Mouse (Mus musculus) heart, embryonic 16.5 days (tissue): ENCODE data around the gene Rnf8. TPM values are rescaled to one million over a fixed set of nuclear protein-coding genes. Genes with fewer than 3 reads are reported as not detected.

Source experiments
- ATAC-seq: fragments of 200-750 bp; cut with Nextera tagmentation; replicated peaks from 2 replicates; pipeline ENCODE4 v1.8.0; 2017; ENCODE audit warnings: moderate number of reproducible peaks; ENCODE audit not compliant: insufficient read depth, low FRiP score; ENCODE audit errors: extremely low read depth
- H3K27ac ChIP-seq: fragments of 300-500 bp; sonication (generic); 2 replicates; pipeline ENCODE4 v1.5.1; 2014; ENCODE audit warnings: mild to moderate bottlenecking, low read length, control low read depth, moderate library complexity
- H3K27me3 ChIP-seq: fragments of 300-500 bp; sonication (generic); 2 replicates; pipeline ENCODE4 v1.6.1; 2014; ENCODE audit warnings: low read length, mixed read lengths; ENCODE audit not compliant: control insufficient read depth, insufficient read depth
- H3K36me3 ChIP-seq: fragments of 300-500 bp; sonication (generic); 2 replicates; pipeline ENCODE4 v1.6.1; 2014; ENCODE audit not compliant: control insufficient read depth, insufficient read depth
- H3K4me1 ChIP-seq: fragments of 300-500 bp; sonication (generic); 2 replicates; pipeline ENCODE4 v1.6.1; 2014; ENCODE audit warnings: low read length, mixed read lengths; ENCODE audit not compliant: control insufficient read depth, insufficient read depth
- H3K4me2 ChIP-seq: fragments of 300-500 bp; sonication (generic); 2 replicates; pipeline ENCODE4 v1.6.1; 2014; ENCODE audit warnings: low read depth, mild to moderate bottlenecking, control low read depth, low read length
- H3K4me3 ChIP-seq: fragments of 300-500 bp; sonication (generic); 2 replicates; pipeline ENCODE4 v1.5.1; 2014; ENCODE audit warnings: mild to moderate bottlenecking, control low read depth, low read length
- H3K9ac ChIP-seq: fragments of 300-500 bp; sonication (generic); 2 replicates; pipeline ENCODE4 v1.6.1; 2014; ENCODE audit warnings: low read length, control low read depth
- H3K9me3 ChIP-seq: fragments of 300-500 bp; sonication (generic); replicated peaks from 2 replicates; pipeline ENCODE4 v1.6.1; 2016; ENCODE audit warnings: low read length; ENCODE audit not compliant: control insufficient read depth
- WGBS: fragments of 180-500 bp; shearing (Covaris S2); extraction: QIAGEN DNeasy Blood & Tissue Kit; methylation state at CpG from one replicate; pipeline ENCODE4 v1.1.7; 2014; 5-methylcytosine and 5-hydroxymethylcytosine counted together
- microRNA-seq: library from miRNA; unstranded; fragments of <30 nt; microRNA quantifications from one replicate; pipeline ENCODE4, GENCODE M21; 2017
- polyA plus RNA-seq: library from polyadenylated mRNA; unstranded; fragments of >200 nt; fragmentation: Nextera tagmentation; extraction: Ambion mirVana; gene quantifications from 2 replicates; pipeline ENCODE4 v1.2.1, GENCODE M21; 2015

The Rnf8 gene
- polyA plus RNA-seq, 1 experiment from 2014 or later: 60.0 TPM

DNA sequence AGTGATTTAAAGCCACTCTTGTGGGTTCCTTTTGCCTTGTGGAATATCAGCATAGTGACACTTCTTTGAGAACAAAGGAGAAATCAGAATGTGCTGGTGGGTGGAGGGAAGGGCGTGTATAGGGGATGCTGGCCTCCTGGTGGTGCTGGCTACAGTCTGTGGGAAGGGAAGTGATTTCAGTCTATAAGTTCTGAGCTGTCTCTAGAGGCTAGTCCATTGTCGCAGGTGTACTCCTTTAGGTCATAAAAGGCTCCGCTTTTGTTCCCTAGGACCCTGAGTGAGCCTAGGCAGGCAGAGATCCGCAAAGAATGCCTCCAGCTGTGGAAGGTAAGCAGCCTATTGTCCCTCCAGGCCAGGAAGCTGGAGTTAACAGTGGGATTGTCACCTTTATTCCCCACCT, 79.9 kb downstream of the Rnf8 start:
- no peak overlapping the region for H3K4me3 ChIP-seq
- no peaks in the 10 kb centered on the region for H3K4me1 ChIP-seq
- no peaks in the 10 kb centered on the region for H3K9me3 ChIP-seq
- peaks cover 61% of the 10 kb centered on the region for H3K36me3 ChIP-seq
- no peak for ATAC-seq
- H3K4me2 ChIP-seq: no peak overlapping the region
- 90% methylated on average over 4 of the region's 4 CpGs for whole genome bisulfite sequencing
- no peaks in the 10 kb centered on the region for H3K27me3 ChIP-seq
- H3K9ac ChIP-seq: no peak overlapping the region
- no peak overlapping the region for H3K27ac ChIP-seq

Small RNA genes within 50 kb of the gene (microRNA-seq; reads per million reads assigned to microRNA genes)
- gene Mir7667: not detected

Other genes with a start within 250 kb of the Rnf8 start
- gene Pim1, start 124.0 kb upstream of the Rnf8 start, polyA plus RNA-seq: 14.4 and 15.7 TPM in 2 replicates
- not detected in 2 replicates for gene Gm17657, start 65.2 kb upstream of the Rnf8 start, polyA plus RNA-seq
- 9.1 and 9.9 TPM in 2 replicates for gene Tbc1d22b, start 65.0 kb upstream of the Rnf8 start, polyA plus RNA-seq
- gene Tmem217, start 62.4 kb upstream of the Rnf8 start, polyA plus RNA-seq: 0.85 and 1.3 TPM in 2 replicates
- gene Gm28043, start 86 bp downstream of the Rnf8 start, polyA plus RNA-seq: 1.7 and 2.1 TPM in 2 replicates
- 81.7 and 90.5 TPM in 2 replicates for gene Cmtr1, start 45.8 kb downstream of the Rnf8 start, polyA plus RNA-seq
- 11.7 and 12.5 TPM in 2 replicates for gene Ccdc167, start 102.3 kb downstream of the Rnf8 start, polyA plus RNA-seq